Mouse (Mus musculus) intestine, embryonic 16.5 days (tissue): ENCODE measurements around the gene Fastkd5. TPM values are rescaled to one million over a fixed set of nuclear protein-coding genes. Genes with fewer than 3 reads are reported as not detected.
"Not testable (repeated sequence)": the region's sequence is repeated elsewhere in the genome, so short reads cannot be mapped to it uniquely, and the experiment has no call there.

Experiments
- ATAC-seq: fragments of 200-750 bp; cut with Nextera tagmentation; 2 replicates; pipeline ENCODE4 v1.8.0; 2017; ENCODE audit warnings: moderate TSS enrichment, moderate library complexity
- H3K27ac ChIP-seq: fragments of 300-500 bp; sonication (generic); 2 replicates; pipeline ENCODE4 v1.5.1; 2014; ENCODE audit warnings: mild to moderate bottlenecking, low read length
- H3K27me3 ChIP-seq: fragments of 300-500 bp; sonication (generic); replicated peaks from 2 replicates; pipeline ENCODE4 v1.6.1; 2014; ENCODE audit warnings: low read length, control low read depth, mixed read lengths; ENCODE audit not compliant: control insufficient read depth, insufficient read depth
- H3K36me3 ChIP-seq: fragments of 300-500 bp; sonication (generic); 2 replicates; pipeline ENCODE4 v1.6.1; 2014; ENCODE audit warnings: low read length, control low read depth; ENCODE audit not compliant: control insufficient read depth, insufficient read depth
- H3K4me1 ChIP-seq: fragments of 300-500 bp; sonication (generic); 2 replicates; pipeline ENCODE4 v1.6.1; 2014; ENCODE audit warnings: low read length, control low read depth, mixed read lengths; ENCODE audit not compliant: control insufficient read depth, insufficient read depth
- H3K4me2 ChIP-seq: fragments of 300-500 bp; sonication (generic); 2 replicates; pipeline ENCODE4 v1.6.1; 2014; ENCODE audit warnings: low read depth, low read length, control low read depth
- H3K4me3 ChIP-seq: fragments of 300-500 bp; sonication (generic); 2 replicates; pipeline ENCODE4 v1.5.1; 2014; ENCODE audit warnings: mild to moderate bottlenecking, low read length
- H3K9ac ChIP-seq: fragments of 300-500 bp; sonication (generic); 2 replicates; pipeline ENCODE4 v1.6.1; 2014; ENCODE audit warnings: low read depth, low read length
- H3K9me3 ChIP-seq: fragments of 300-500 bp; sonication (generic); 2 replicates; pipeline ENCODE4 v1.6.1; 2016; ENCODE audit warnings: low read length, control low read depth; ENCODE audit not compliant: control insufficient read depth
- WGBS: fragments of 180-500 bp; shearing (Covaris S2); extraction: QIAGEN DNeasy Blood & Tissue Kit; methylation state at CpG from one replicate; pipeline ENCODE4 v1.1.7; 2014; 5-methylcytosine and 5-hydroxymethylcytosine counted together
- polyA plus RNA-seq: library from polyadenylated mRNA; unstranded; fragments of >200 nt; fragmentation: Nextera tagmentation; extraction: Ambion mirVana; gene quantifications from 2 replicates; pipeline ENCODE4 v1.2.1, GENCODE M21; 2015

Gene Fastkd5
- polyA plus RNA-seq, 1 experiment from 2014 or later: 16.2 TPM

- Histone ChIP-seq H3K27me3 (peaks cover 19% of the 10 kb centered on the region), H3K4me2 (no peak overlapping the region), H3K4me3 (no peak overlapping the region), H3K27ac (no peak overlapping the region), H3K36me3 (no peaks in the 10 kb centered on the region), H3K4me1 (0 out of 2 replicates have a peak, but pooled peaks cover under 1% of the 10 kb centered on the region), H3K9me3 (no peaks in the 10 kb centered on the region), H3K9ac (no peak overlapping the region)
- ATAC-seq: no peak
- WGBS: 83% methylated on average over 6 of the region's 6 CpGs
These were observed 43.8 kb downstream of the Fastkd5 start for GRCm38 (mm10) chr2:130586016-130586415.

DNA sequence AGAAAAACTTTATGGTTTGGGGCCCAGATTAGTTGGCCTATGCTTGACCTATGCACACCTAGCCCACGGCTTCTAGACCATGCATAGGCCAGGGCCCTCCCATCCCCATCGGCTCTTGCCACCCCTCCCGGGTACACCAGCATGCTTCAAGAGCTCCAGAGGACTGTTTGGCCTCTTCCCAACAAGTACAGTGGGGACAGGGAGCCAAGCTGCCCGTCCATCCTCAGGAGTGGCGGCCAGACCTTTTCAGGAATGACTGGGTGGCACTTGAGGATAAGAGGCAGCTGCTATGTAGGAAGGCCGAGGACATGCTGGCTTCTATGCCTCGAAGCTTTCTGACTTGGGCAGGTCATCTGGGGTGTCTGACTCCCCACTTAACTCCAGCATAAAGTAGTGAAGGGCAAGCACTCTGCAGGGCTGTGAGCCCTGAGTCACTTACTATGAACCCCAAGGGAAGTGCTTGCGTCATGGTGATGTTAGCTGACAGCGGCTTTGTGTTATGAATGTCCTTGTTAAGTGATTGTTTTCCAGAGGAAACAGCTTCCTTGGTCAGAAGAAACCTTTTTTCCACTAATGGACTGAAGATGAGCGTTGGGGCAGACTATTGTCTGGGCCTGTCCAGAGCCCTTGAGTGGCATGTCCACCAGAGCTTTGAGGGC is 45.8 kb downstream of the Fastkd5 start:
- Histone ChIP-seq H3K4me1 (0 out of 2 replicates have a peak, but pooled peaks cover 11% of the 10 kb centered on the region), H3K27ac (no peak overlapping the region), H3K27me3 (peaks cover 39% of the 10 kb centered on the region), H3K4me3 (no peak overlapping the region), H3K4me2 (no peak overlapping the region), H3K9me3 (no peaks in the 10 kb centered on the region), H3K36me3 (no peaks in the 10 kb centered on the region), H3K9ac (no peak overlapping the region)
- 81% methylated on average over 10 of the region's 10 CpGs for WGBS
- no peak for ATAC-seq

DNA sequence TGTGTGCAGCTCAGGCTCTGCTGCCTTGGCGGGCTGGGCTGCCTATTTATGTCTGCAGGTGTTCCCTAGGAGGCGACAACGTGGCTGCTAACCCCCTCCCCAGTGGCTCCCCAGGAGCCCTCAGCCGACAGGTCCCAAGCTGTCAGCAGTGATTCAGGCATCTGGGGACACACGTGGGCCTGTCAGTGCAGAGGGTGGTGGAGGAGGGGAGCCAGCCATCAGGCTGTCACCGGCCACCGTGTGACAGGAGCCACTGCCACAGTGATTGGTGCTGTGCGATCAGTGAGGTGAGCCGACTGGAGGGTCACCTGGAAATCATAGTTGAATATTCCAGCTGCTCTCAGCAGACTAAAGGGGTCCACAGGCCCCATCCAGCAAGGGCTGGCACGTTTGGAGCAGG is 47.3 kb downstream of the Fastkd5 start, which contains the start of gene Avp:
Gene Avp (minus strand): TSS at position 3 of the 400 bp plus-strand sequence.
- no peak within 1 kb of the TSS for H3K27ac ChIP-seq
- H3K27me3 ChIP-seq: peaks cover 48% of the 10 kb centered on the region
- H3K4me1 ChIP-seq: peaks cover 14% of the 10 kb centered on the region; the same call in 1 of the 2 replicates
- no peaks in the 10 kb centered on the region for H3K36me3 ChIP-seq
- no peak within 1 kb of the TSS for H3K4me2 ChIP-seq
- H3K9ac ChIP-seq: no peak within 1 kb of the TSS
- no peak for ATAC-seq
- WGBS: 39% methylated on average over 10 of the region's 10 CpGs
- H3K4me3 ChIP-seq: no peak within 1 kb of the TSS
- H3K9me3 ChIP-seq: no peaks in the 10 kb centered on the region

GRCm38 (mm10) chr2:130581201-130581600 is 48.6 kb downstream of the Fastkd5 start:
- peak overlapping the region; percentile 59 for H3K4me2 ChIP-seq
- no peaks in the 10 kb centered on the region for H3K9me3 ChIP-seq
- H3K36me3 ChIP-seq: no peaks in the 10 kb centered on the region
- H3K4me1 ChIP-seq: peaks cover 22% of the 10 kb centered on the region; the same call in 1 of the 2 replicates
- peak overlapping the region; percentile 43 for H3K4me3 ChIP-seq
- no peak overlapping the region for H3K9ac ChIP-seq
- no peak for ATAC-seq
- no peak overlapping the region for H3K27ac ChIP-seq
- 7% methylated on average over 16 of the region's 16 CpGs for WGBS
- peaks cover 60% of the 10 kb centered on the region for H3K27me3 ChIP-seq

GRCm38 (mm10) chr2:130579791-130580190 is 50.0 kb downstream of the Fastkd5 start:
- Histone ChIP-seq H3K4me3 (no peak overlapping the region), H3K4me2 (no peak overlapping the region), H3K27me3 (peaks cover 73% of the 10 kb centered on the region), H3K9ac (no peak overlapping the region), H3K27ac (no peak overlapping the region), H3K9me3 (no peaks in the 10 kb centered on the region), H3K4me1 (peaks cover 22% of the 10 kb centered on the region; the same call in 1 of the 2 replicates), H3K36me3 (no peaks in the 10 kb centered on the region)
- 12% methylated on average over 8 of the region's 8 CpGs for WGBS
- no peak for ATAC-seq

DNA sequence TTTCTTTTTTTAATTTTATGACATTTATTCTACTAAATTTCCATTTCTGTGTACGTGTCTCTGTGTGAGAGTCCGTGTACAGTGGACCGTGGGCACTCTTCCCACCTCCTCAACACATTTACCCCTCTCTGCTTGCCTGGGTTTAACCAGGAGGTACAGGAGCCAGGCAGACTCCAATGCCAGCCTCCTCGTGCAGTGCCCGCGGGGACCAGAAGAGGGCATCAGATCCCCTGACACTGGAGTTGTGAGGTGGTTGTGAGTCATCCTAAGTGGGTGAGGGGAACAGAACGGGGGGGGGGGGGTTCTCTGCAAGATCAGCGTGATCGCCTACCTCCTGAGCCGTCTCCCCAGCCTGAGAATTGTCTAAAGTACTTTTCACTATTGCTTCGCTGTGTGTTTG is 51.7 kb downstream of the Fastkd5 start:
- Histone ChIP-seq H3K9ac (no peak overlapping the region), H3K9me3 (no peaks in the 10 kb centered on the region), H3K4me3 (no peak overlapping the region), H3K4me1 (peaks cover 22% of the 10 kb centered on the region; the same call in 1 of the 2 replicates), H3K36me3 (no peaks in the 10 kb centered on the region), H3K27ac (no peak overlapping the region), H3K4me2 (no peak overlapping the region), H3K27me3 (peaks cover 73% of the 10 kb centered on the region)
- ATAC-seq: no peak
- WGBS: 14% methylated on average over 11 of the region's 11 CpGs

DNA sequence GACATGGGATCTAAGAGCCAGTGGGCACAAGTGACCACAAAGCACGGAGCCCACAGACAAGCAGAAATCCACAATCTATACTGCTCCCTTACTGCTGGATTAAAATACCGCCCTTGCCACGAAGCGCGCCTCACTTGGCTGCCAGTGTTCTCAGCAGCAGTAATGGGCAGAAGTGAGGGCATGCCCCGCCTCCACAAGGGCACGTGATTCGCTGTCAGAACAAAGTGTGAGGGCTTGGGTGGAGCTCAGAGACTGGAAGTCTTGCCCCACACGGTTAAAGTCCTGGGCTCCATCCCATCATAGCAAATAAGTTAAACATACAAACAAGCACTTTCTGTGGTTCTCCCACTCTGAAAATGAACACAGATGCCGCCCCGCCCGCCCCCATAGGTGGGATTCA is 52.2 kb downstream of the Fastkd5 start:
- no peaks in the 10 kb centered on the region for H3K9me3 ChIP-seq
- no peak overlapping the region for H3K9ac ChIP-seq
- peak; percentile 71 for ATAC-seq
- H3K4me3 ChIP-seq: no peak overlapping the region
- peak overlapping the region; percentile 44 for H3K4me2 ChIP-seq
- H3K27ac ChIP-seq: no peak overlapping the region
- peaks cover 68% of the 10 kb centered on the region for H3K27me3 ChIP-seq
- whole genome bisulfite sequencing: 8% methylated on average over 12 of the region's 12 CpGs
- H3K36me3 ChIP-seq: no peaks in the 10 kb centered on the region
- H3K4me1 ChIP-seq: peaks cover 22% of the 10 kb centered on the region; the same call in 1 of the 2 replicates

DNA sequence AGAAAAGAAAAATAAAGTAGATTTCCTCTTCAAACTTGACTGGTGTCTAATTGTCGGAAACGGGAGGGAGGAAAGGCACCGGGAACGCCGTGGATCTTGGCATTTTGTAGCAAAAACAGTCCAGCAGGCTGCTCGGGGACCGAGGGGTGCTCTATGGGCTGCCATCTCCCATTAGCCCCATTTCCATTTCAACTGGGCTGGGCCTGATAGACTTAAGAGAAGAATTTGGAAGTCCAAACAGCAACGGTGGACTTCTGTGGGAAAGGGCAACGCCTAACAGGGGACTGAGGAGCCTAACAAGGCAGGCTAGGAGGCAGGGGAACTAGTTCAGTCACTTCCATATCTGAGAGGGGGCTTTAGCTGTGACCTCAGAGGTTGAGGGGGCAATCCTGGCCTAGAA is 52.8 kb downstream of the Fastkd5 start:
- no peaks in the 10 kb centered on the region for H3K9me3 ChIP-seq
- H3K4me3 ChIP-seq: peak overlapping the region; percentile 27
- H3K9ac ChIP-seq: peak overlapping the region; percentile 17; the same call in 1 of the 2 replicates
- H3K36me3 ChIP-seq: no peaks in the 10 kb centered on the region
- 9% methylated on average over 9 of the region's 9 CpGs for WGBS
- peaks cover 22% of the 10 kb centered on the region; the same call in 1 of the 2 replicates for H3K4me1 ChIP-seq
- H3K27me3 ChIP-seq: peaks cover 63% of the 10 kb centered on the region
- peak overlapping the region; percentile 44 for H3K4me2 ChIP-seq
- no peak overlapping the region for H3K27ac ChIP-seq
- 0 out of 2 replicates have a peak, but pooled peaks have one; percentile 8 for ATAC-seq

- not testable (repeated sequence) for H3K9me3 ChIP-seq, ATAC-seq, H3K27ac ChIP-seq, H3K36me3 ChIP-seq
- Histone ChIP-seq H3K4me3 (peak overlapping the region; percentile 27), H3K4me2 (peak overlapping the region; percentile 44), H3K27me3 (peaks cover 58% of the 10 kb centered on the region), H3K9ac (peak overlapping the region; percentile 17), H3K4me1 (peaks cover 22% of the 10 kb centered on the region; the same call in 1 of the 2 replicates)
- WGBS: 3% methylated on average over 32 of the region's 32 CpGs
These were observed 53.3 kb downstream of the Fastkd5 start for GRCm38 (mm10) chr2:130576564-130576963.
